Comparison of ENCODE assay signal across 8 mouse cellular contexts in genomic region chr3:84481104-84481503, GRCm38 (mm10). TPM values are rescaled to one million over a fixed set of nuclear protein-coding genes. Genes with fewer than 3 reads are reported as not detected.
A peak's percentile ranks its signal among the peaks of the same experiment; 100 is the strongest.
DNase-seq lines count a peak whose midpoint lies in the region; ATAC-seq and TF ChIP-seq lines count a peak whose summit lies in the region.

No protein-coding gene starts in this region.

- WGBS in forebrain, embryonic 15.5 days, result 5% methylated on average over 11 of the region's 11 CpGs
- 5% methylated on average over 11 of the region's 11 CpGs for WGBS in intestine, embryonic 14.5 days
- WGBS in liver, embryonic 15.5 days (ENCODE audit: insufficient replicate concordance), result 3% methylated on average over 11 of the region's 11 CpGs
- 2% methylated on average over 11 of the region's 11 CpGs for WGBS in neural tube, embryonic 12.5 days

- no peaks in the 10 kb centered on the region for H3K36me3 ChIP-seq in forebrain, embryonic 15.5 days
- no peaks in the 10 kb centered on the region for H3K36me3 ChIP-seq in intestine, embryonic 14.5 days (ENCODE audit: control insufficient read depth, insufficient read depth, low read length)
- H3K36me3 ChIP-seq in liver, embryonic 15.5 days (replicated peaks), result peaks cover 8% of the 10 kb centered on the region
- no peaks in the 10 kb centered on the region for H3K36me3 ChIP-seq in neural tube, embryonic 12.5 days

- no peak for TF ChIP-seq CTCF in bone marrow macrophage, adult 2 months (IDR thresholded peaks at IDR 0.05; ENCODE audit: low read depth, low read length)

- peak overlapping the region; percentile 48 for H3K4me3 ChIP-seq in bone marrow macrophage, adult 2 months (ENCODE audit: insufficient read depth, low read length)
- peak overlapping the region; percentile 59 for H3K4me3 ChIP-seq in forebrain, embryonic 15.5 days
- peak overlapping the region; percentile 49 for H3K4me3 ChIP-seq in intestine, embryonic 14.5 days (ENCODE audit: low read depth, low read length)
- peak overlapping the region; percentile 82 for H3K4me3 ChIP-seq in liver, embryonic 15.5 days (replicated peaks)
- H3K4me3 ChIP-seq in neural tube, embryonic 12.5 days, result peak overlapping the region; percentile 64

- peaks cover 27% of the 10 kb centered on the region; the same call in 1 of the 2 replicates for H3K27me3 ChIP-seq in forebrain, embryonic 15.5 days
- peaks cover 18% of the 10 kb centered on the region for H3K27me3 ChIP-seq in intestine, embryonic 14.5 days (replicated peaks; ENCODE audit: control insufficient read depth, insufficient read depth, low read length)
- peaks cover 61% of the 10 kb centered on the region for H3K27me3 ChIP-seq in liver, embryonic 15.5 days
- H3K27me3 ChIP-seq in neural tube, embryonic 12.5 days (replicated peaks), result peaks cover 18% of the 10 kb centered on the region

- DNase-seq in layer of hippocampus, adult 11-12 months (ENCODE audit: low spot score), result peak; percentile 19
- no peak for DNase-seq in layer of hippocampus, adult 8-10 months (ENCODE audit: low spot score in 2 of 2)
- peak; percentile 71 for DNase-seq in intestine, embryonic 14.5 days (ENCODE audit: low spot score)
- DNase-seq in T-cell, adult 2 months (ENCODE audit: low spot score), result no peak

- TF ChIP-seq POLR2A in bone marrow macrophage, adult 2 months (IDR thresholded peaks at IDR 0.05; ENCODE audit: borderline replicate concordance, low read depth, low read length), result no peak

- H3K9ac ChIP-seq in forebrain, embryonic 15.5 days (replicated peaks), result no peak overlapping the region
- no peak overlapping the region for H3K9ac ChIP-seq in intestine, embryonic 14.5 days (ENCODE audit: low read length)
- H3K9ac ChIP-seq in liver, embryonic 15.5 days, result peak overlapping the region; percentile 93
- H3K9ac ChIP-seq in neural tube, embryonic 12.5 days, result peak overlapping the region; percentile 86; the same call in 1 of the 2 replicates

- H3K9me3 ChIP-seq in forebrain, embryonic 15.5 days, result no peaks in the 10 kb centered on the region
- no peaks in the 10 kb centered on the region for H3K9me3 ChIP-seq in intestine, embryonic 14.5 days (ENCODE audit: control insufficient read depth, low read length)
- H3K9me3 ChIP-seq in liver, embryonic 15.5 days (replicated peaks), result no peaks in the 10 kb centered on the region
- H3K9me3 ChIP-seq in neural tube, embryonic 12.5 days, result no peaks in the 10 kb centered on the region

- no peak overlapping the region for H3K27ac ChIP-seq in bone marrow macrophage, adult 2 months (ENCODE audit: insufficient read depth, low read depth, low read length)
- no peak overlapping the region for H3K27ac ChIP-seq in forebrain, embryonic 15.5 days (replicated peaks)
- 0 out of 2 replicates have a peak overlapping the region, but pooled peaks have one; percentile 30 for H3K27ac ChIP-seq in intestine, embryonic 14.5 days (ENCODE audit: low read depth)
- H3K27ac ChIP-seq in liver, embryonic 15.5 days (replicated peaks), result peak overlapping the region; percentile 88
- no peak overlapping the region for H3K27ac ChIP-seq in neural tube, embryonic 12.5 days

- H3K4me2 ChIP-seq in forebrain, embryonic 15.5 days (replicated peaks), result peak overlapping the region; percentile 95
- H3K4me2 ChIP-seq in intestine, embryonic 14.5 days (ENCODE audit: low read length), result peak overlapping the region; percentile 97
- H3K4me2 ChIP-seq in liver, embryonic 15.5 days, result peak overlapping the region; percentile 94
- H3K4me2 ChIP-seq in neural tube, embryonic 12.5 days (replicated peaks), result peak overlapping the region; percentile 99

- no peak for ATAC-seq in forebrain, embryonic 15.5 days (replicated peaks)
- ATAC-seq in intestine, embryonic 14.5 days (replicated peaks; ENCODE audit: low FRiP score, low TSS enrichment, low read depth), result no peak; the same call in 1 of the 2 replicates
- ATAC-seq in liver, embryonic 15.5 days (ENCODE audit: insufficient read depth), result no peak
- no peak for ATAC-seq in neural tube, embryonic 12.5 days (ENCODE audit: low FRiP score, low read depth)

- H3K4me1 ChIP-seq in bone marrow macrophage, adult 2 months (ENCODE audit: control insufficient read depth, insufficient read depth, low read length), result peaks cover 5% of the 10 kb centered on the region; the same call in 1 of the 2 replicates
- peaks cover 20% of the 10 kb centered on the region for H3K4me1 ChIP-seq in forebrain, embryonic 15.5 days
- peaks cover 6% of the 10 kb centered on the region; the same call in 1 of the 2 replicates for H3K4me1 ChIP-seq in intestine, embryonic 14.5 days (replicated peaks; ENCODE audit: control insufficient read depth, insufficient read depth, low read length)
- H3K4me1 ChIP-seq in liver, embryonic 15.5 days (replicated peaks), result peaks cover 43% of the 10 kb centered on the region
- peaks cover 30% of the 10 kb centered on the region for H3K4me1 ChIP-seq in neural tube, embryonic 12.5 days

RNA-seq across cellular contexts. Expression of gene Fhdc1, which starts 0.9 kb away (rescaled TPM):
- total RNA-seq in layer of hippocampus, adult 8-10 months (2022), result 1 to 10 TPM; 3.5 to 6.4 (median 4.5) TPM
- polyA plus RNA-seq in bone marrow macrophage, adult 2 months (2012; ENCODE audit: insufficient read depth, insufficient read length, missing spikeins), result 0.46 and 1.5 TPM in 2 replicates
- polyA plus RNA-seq in forebrain, embryonic 15.5 days (2015; fragmentation: Nextera tagmentation; extraction: Ambion mirVana), result 1.6 and 1.7 TPM in 2 replicates
- 5.9 and 7.4 TPM in 2 replicates for polyA plus RNA-seq in intestine, embryonic 14.5 days (2014; fragmentation: Nextera tagmentation; extraction: Ambion mirVana)
- 41.8 and 42.3 TPM in 2 replicates for polyA plus RNA-seq in liver, embryonic 15.5 days (2015; fragmentation: Nextera tagmentation; extraction: Ambion mirVana)
- 9.8 and 10.2 TPM in 2 replicates for polyA plus RNA-seq in neural tube, embryonic 12.5 days (2016; fragmentation: Nextera tagmentation; extraction: Ambion mirVana)

Comparison
In these comparisons a context has a peak if more than half of its experiments do, and no peak if none do; other contexts are left out.
1. DNase-seq: peak in layer of hippocampus, adult 11-12 months (single experiment) and intestine, embryonic 14.5 days (single experiment); none in layer of hippocampus, adult 8-10 months (0 of 2) and T-cell, adult 2 months (single experiment).
2. H3K27ac ChIP-seq: peak in intestine, embryonic 14.5 days (single experiment) and liver, embryonic 15.5 days (single experiment); none in bone marrow macrophage, adult 2 months (single experiment), forebrain, embryonic 15.5 days (single experiment) and neural tube, embryonic 12.5 days (single experiment).
3. H3K9ac ChIP-seq: peak in liver, embryonic 15.5 days (single experiment) and neural tube, embryonic 12.5 days (single experiment); none in forebrain, embryonic 15.5 days (single experiment) and intestine, embryonic 14.5 days (single experiment).
4. Peak in every context shown above with its lines, with median percentiles within 50 percentile points of each other: H3K4me3 ChIP-seq and H3K4me2 ChIP-seq.